Mouse (Mus musculus) kidney, postnatal 14 days (tissue): ENCODE data around the gene Chrnb1.

Source experiments
- DNase-seq: peaks from one replicate; pipeline ENCODE4 v3.0.0; 2022; ENCODE audit warnings: mixed read lengths

Chrnb1 gene

GRCm38 (mm10) chr11:69795168-69795982, at the start of gene Chrnb1:
TSS of gene Chrnb1 (minus strand) at chr11:69795943.
- peak; percentile 98 for DNase-seq

DNA sequence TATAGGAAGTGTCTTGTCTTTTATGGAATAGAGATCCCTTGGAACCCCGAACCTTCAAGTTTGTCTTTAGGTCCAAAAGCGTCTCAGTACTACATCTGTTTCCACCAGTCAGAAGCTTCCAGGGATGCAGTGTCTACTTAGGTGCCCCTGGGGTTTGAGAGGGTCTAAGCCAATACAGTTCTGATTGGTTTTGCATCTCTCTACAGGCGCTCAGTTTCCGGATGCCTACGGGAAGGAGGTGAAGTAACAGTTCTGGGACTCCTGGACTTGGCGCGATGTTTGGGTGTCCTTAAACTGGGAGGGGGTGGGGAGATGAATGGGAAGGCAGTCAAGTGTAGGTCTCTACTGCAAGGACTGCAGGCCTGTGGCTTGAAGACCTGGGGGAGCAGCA, 43.0 kb upstream of the Chrnb1 start:
- DNase-seq, result no peak

DNA sequence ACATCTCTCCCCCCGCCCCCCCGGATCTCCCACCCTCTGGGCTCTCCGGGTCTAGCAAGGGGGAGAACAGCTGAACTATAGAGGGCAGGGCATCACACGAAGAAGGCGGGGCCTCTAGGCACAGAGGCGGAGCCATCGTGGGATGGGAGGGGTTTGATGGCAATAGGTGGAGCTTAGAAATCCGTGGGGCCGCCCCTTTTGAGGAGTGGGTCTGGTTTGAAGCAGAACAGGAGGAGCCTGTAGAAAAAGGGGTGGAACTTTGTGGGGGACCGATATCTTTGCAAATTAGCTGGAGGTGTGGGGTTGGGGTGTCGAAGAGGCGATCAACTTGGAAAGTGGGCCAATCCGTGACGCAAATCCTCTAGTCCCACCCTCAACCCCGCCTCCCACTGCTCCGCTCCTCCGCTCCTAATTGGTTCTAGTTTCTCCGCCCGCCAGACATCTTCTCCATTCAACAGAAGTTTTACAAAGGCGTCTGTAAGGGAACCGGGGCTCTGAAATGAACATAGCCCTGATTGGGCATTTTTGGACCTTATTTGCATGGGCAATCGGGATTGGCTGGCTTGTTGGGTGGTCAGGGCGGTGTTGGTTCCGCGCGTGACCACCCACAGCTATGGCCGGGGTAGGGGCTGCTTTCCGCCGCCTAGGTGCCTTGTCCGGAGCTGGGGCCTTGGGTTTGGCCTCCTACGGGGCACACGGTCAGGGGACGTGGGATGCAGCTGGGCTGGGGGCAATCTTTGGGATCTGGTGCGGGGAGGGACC, 42.4 kb upstream of the Chrnb1 start, which contains the start of gene Tmem256:
Tmem256 (plus strand) TSS at position 563 of the 762 bp plus-strand sequence.
- DNase-seq, result peak; percentile 98

DNA sequence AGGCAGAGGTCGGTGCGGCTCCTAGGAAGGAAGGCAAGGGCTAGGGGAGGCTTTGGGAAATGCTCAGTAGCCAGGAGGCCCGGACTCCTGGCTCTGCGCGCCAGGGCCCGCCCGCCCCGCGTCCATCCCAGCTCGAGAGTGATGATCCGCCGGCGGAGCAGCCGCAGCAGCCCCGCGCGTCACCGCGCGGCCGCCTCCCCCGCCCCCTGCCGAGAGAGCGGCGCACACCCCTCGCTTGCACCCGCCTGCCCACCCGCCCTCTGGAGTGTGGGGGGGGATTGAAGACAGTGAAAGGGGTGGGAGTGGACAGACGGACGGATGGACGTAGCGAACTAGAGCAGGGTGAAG, 41.8 kb upstream of the Chrnb1 start, which contains the start of gene Nlgn2:
Nlgn2 (minus strand) TSS at position 181 of the 348 bp plus-strand sequence.
- DNase-seq, result no peak

DNA sequence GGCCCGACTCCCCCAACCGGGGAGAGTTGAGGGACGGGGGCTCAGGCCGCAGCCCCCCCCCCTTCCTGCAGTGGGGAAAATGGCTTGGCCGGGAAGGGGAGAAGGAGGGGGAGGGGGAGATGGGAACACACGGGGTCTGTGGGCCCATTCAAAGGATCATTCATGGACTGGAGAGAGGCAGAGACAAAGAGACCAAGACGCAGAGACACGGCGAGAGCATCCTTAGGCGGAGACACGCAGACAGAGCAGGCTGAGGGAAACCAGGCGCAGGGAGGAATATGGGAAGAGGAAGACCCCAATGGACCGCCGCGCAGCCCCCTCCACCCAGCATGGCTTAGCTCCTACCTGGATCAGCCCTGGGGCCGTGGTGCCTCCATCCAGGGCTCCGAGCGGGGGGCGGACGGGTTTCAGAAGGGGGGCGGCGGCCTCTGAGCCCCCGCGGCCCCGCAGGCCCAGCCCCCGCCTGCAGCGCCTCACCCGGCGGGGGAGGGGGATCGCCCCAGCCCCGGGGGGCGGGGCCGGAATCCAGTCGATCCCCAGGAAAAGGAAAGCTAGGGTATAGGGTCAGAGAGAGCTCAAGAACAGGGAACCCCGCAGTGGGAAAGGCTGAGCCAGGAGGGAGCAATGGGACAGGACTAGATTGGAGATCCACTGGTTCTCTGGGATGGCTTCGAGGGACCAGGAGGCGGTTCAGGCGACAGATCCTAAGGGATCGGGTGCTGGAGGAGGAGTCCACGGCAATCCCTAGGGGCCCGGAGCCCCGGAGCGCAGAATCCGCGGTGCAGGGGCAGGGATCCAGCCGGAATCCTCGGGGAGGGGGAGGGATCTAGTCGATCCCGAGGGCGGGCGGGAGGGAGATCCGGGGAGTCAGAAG, 41.2 kb upstream of the Chrnb1 start:
- DNase-seq, result peak; percentile 55

- no peak for DNase-seq
Measured at GRCm38 (mm10) chr11:69835966-69836335, 40.2 kb upstream of the Chrnb1 start.

DNA sequence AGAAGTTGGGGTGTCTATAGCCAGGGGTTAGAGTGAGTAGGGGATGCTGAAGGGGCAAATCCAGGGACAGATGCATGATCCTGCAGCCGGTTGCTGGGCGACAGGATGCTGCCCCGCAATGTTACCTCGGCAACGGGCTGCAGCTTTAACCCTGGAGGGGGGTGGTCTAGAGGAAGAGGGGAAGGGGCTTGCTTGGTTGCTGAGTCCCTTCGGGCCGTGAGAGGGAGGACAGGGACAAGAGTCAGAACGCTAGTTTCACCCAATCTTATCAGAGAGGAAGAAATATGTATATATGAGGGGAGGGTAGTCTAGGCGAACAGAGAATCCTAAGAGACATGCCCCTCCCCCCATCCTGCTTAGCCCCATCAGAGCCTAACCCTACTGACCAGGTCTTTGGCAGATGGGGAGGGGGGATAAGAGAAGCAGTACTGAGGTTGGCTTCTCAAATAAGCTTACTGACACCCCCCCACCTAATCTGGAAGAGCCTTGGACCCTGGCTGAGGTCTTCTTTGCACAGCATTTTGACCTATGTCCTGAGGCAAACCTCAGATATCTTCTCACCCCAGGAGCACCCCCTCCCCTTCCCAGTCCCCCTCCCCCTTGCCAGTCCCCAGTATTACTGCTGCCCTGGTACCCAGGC, 39.7 kb upstream of the Chrnb1 start:
- no peak for DNase-seq

DNA sequence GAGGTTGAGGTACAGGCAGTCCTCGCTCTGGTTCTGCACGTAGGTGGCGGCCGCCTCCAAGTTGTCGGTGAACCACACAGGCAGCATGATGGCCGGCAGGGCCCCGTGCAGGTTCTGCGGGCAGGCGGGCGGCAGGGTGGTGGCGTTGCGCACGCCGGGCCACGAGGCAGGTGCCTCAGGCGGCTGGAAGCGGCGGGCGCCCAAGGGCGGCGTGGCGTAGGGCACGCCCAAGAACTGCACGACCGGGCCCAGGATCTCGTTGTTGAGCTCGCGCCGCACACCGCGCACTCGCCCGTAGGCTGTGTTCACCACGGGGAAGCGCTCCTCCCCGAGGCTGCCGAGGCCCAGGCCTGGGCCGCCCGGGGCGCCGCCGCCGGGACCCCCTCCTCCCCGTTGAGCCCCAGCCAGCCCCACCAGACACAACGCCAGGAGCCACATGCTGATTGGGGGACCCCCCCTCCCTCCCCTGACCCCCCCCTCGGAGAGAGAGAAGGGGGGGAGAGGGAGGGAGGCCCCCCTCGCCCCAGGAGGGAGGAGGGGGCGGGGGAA, 38.3 kb upstream of the Chrnb1 start:
- DNase-seq, result peak; percentile 54

DNA sequence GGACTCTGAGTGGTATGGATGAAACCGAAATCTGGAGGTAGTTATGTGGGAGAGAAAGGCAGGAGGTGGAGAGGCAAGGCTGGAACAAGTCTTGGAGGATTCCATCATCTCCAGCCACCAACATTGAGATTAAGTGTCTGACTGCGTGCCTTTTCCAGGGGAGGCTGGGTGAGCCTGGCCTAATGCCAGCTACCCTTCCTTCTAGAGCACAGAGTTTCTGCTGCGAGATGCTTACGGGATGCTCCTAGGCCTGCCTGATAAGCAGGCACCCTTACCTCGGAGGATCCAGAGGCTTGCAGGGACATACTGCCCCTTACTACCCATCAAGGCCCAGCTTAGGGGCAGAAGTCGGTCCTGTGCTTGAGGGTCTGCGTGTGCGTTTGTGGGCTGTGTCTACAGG, 37.8 kb upstream of the Chrnb1 start:
- no peak for DNase-seq

GRCm38 (mm10) chr11:69828832-69829231, 33.1 kb upstream of the Chrnb1 start:
- DNase-seq, result no peak

- no peak for DNase-seq
Measured at GRCm38 (mm10) chr11:69823456-69823855, 27.7 kb upstream of the Chrnb1 start.

GRCm38 (mm10) chr11:69822080-69822479, 26.3 kb upstream of the Chrnb1 start, which contains the start of gene Spem1:
TSS of gene Spem1 (minus strand) at chr11:69822180.
- no peak for DNase-seq

- no peak for DNase-seq
Measured at GRCm38 (mm10) chr11:69818871-69819270, 23.1 kb upstream of the Chrnb1 start.

DNA sequence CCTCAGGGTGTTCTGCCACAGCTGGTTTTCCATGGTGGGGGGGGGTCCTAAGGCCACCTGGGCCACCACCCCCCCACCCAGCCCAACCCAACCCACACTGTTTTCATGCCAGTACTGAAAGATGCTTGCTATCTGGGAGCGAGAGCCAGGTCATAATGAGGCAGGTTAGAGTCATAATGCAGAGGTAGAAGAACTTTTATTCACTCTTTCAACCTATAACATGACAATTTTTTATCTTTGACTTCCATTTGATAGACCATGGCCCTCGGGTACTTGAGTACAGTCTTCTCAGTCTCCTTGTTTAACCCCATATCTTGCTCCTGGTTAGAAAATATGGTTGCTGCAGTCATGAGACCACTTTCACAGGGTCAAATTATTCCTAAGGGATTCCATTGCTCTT, 22.6 kb upstream of the Chrnb1 start, which contains the start of gene Spem2:
Spem2 (minus strand) TSS at position 101 of the 400 bp plus-strand sequence.
- no peak for DNase-seq

DNA sequence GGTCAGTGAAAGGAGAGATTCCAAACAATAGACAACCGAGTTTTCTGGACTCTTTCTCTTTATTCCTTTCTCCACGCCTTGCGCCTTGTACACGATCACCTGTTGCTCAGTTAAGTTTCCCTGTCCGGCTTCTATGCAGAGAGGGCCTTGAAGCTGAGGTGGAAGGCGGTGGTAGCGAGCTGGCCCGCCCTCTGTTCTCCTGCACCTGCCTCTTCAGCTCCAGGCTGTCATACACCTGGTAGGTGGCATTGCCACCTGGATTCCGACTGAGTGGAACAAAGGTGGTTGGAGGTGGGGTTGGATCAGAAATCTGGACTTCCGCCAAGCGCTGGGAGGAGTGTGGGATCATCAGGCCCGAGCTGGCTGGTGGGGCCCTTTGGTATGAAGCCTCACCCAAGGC, 20.8 kb upstream of the Chrnb1 start:
- DNase-seq, result no peak

- DNase-seq, result no peak
Measured at GRCm38 (mm10) chr11:69815155-69815554, 19.4 kb upstream of the Chrnb1 start, which contains the start of gene Gm39566. TSS of gene Gm39566 (minus strand) at chr11:69815298.

DNA sequence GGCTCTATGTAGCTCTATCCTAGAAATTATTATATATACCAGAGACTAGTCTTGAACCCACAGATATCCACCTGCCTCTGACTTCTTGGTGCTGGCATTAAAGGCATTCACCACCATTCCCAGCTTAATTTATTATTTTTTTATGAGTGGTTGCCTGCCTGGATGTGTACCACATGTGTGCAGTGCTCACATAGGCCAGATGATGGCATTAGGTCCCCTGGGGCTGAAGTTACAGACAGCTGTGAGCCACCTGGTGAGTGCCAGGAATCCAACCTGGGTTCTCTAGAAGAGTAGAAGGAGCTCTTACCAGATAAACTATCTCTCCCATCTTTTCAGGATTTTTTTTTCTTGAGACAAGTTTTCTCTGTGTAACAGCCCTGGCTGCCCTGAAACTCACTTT, 14.5 kb upstream of the Chrnb1 start:
- no peak for DNase-seq

- DNase-seq, result no peak
Measured at GRCm38 (mm10) chr11:69807641-69808040, 11.9 kb upstream of the Chrnb1 start.

- no peak for DNase-seq
Measured at GRCm38 (mm10) chr11:69806378-69806777, 10.6 kb upstream of the Chrnb1 start.

GRCm38 (mm10) chr11:69804972-69805909, 9.5 kb upstream of the Chrnb1 start, which contains the start of gene Tmem102:
TSS of gene Tmem102 (minus strand) at chr11:69805624.
- peak; percentile 86 for DNase-seq

DNA sequence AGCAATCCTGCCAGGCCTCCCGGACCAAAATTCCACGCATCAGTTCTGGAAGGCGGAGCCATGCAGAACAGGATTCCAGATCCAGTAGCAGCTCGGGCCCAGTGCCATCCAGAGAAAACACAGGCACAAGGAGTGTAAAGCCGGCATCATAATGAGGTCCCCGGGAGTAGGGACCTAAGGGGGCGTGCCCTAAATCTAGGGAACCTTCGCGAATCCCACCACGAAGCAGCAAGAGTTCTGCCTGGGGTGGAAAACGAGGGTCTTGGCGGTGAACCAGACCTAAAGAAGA, 8.9 kb upstream of the Chrnb1 start:
- DNase-seq, result peak; percentile 57
